Mouse (Mus musculus): ENCODE data around the gene Fgfrl1. TPM values are rescaled to one million over a fixed set of nuclear protein-coding genes. Genes with fewer than 3 reads are reported as not detected.
"Not testable (repeated sequence)": the region's sequence is repeated elsewhere in the genome, so short reads cannot be mapped to it uniquely, and the experiment has no call there.

Gene Fgfrl1
- polyA plus RNA-seq, 1 experiment = 93.3 TPM

DNA sequence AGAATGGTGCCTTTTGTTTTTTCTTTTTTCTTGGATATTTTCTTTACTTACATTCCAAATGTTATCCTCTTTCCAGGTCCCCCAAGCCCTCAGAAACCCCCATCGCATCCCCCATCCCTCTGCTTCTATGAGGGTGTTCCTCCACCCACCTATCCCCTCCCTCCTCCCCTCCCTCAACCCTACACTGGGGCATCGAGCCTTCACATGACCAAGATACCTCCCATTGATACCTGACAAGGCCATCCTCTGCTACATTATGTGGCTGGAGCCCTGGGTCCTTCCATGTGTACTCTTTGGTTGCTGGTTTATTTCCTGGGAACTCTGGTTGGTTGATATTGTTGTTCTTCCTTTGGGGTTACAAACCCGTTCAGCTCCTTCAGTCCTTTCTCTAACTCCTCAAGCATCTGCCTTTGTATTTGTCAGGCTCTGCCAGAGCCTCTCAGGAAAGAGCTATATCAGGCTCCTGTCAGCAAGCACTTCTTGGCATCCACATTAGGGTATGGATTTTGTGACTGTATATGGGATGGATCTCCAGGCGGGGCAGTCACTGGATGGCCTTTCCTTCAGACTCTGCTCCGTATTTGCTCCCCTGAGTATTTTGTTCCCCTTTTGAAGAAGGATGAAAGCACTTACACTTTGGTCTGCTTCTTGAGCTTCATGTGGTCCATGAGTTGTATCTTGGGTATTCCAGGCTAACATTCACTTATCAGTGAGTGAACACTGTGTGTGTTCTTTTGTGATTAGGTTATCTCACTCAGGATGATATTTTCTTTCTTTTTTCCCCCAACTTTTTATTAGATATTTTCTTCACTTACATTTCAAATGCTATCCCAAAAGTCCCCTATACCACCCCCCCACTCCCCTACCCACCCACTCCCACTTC lies 58.4 kb downstream of the Fgfrl1 start:
- TF ChIP-seq REST (IDR thresholded peaks at IDR 0.05; ENCODE audit: insufficient read depth, insufficient read length) (no peak), MYOD1 (IDR thresholded peaks at IDR 0.05; ENCODE audit: control insufficient read depth in 1 of 3, insufficient read length in 2 of 3, low read depth in 2 of 3) (no peak), MYOG (IDR thresholded peaks at IDR 0.05; ENCODE audit: control insufficient read depth in 1 of 3, insufficient read depth in 1 of 3, insufficient read length in 2 of 3, low read depth in 2 of 3) (no peak)
- H3K79me2 ChIP-seq (ENCODE audit: control insufficient read depth, insufficient read depth) = no peaks in the 10 kb centered on the region
- no peaks in the 10 kb centered on the region for H3K27me3 ChIP-seq (ENCODE audit: control insufficient read depth, insufficient read depth, insufficient read length)
- H3K36me3 ChIP-seq (ENCODE audit: control insufficient read depth, insufficient read depth) = no peaks in the 10 kb centered on the region
- H3K4me3 ChIP-seq = no peak overlapping the region
- H3K4me2 ChIP-seq (ENCODE audit: low read depth) = no peak overlapping the region
- no peak overlapping the region for H3ac ChIP-seq (ENCODE audit: control insufficient read depth, insufficient read length)

- not testable (repeated sequence) for H3ac ChIP-seq (ENCODE audit: control insufficient read depth, insufficient read length); H3K27me3 ChIP-seq (ENCODE audit: control insufficient read depth, insufficient read depth, insufficient read length); H3K79me2 ChIP-seq (ENCODE audit: control insufficient read depth, insufficient read depth); H3K4me2 ChIP-seq (ENCODE audit: low read depth); H3K4me3 ChIP-seq; H3K36me3 ChIP-seq (ENCODE audit: control insufficient read depth, insufficient read depth)
Observed at GRCm38 (mm10) chr5:108751258-108751657, 59.1 kb downstream of the Fgfrl1 start.

Other genes starting within 250 kb of the Fgfrl1 start
- 17.1 TPM for gene Mfsd7a, start 243.5 kb upstream of the Fgfrl1 start, polyA plus RNA-seq (2012; fragmentation: generic; extraction: Trizol)
- gene Pcgf3, start 231.2 kb upstream of the Fgfrl1 start, polyA plus RNA-seq (2012; fragmentation: generic; extraction: Trizol) = 19.7 TPM
- not detected for gene Cplx1, start 142.4 kb upstream of the Fgfrl1 start, polyA plus RNA-seq (2012; fragmentation: generic; extraction: Trizol)
- 46.1 TPM for gene Gak, start 62.6 kb upstream of the Fgfrl1 start, polyA plus RNA-seq (2012; fragmentation: generic; extraction: Trizol)
- 15.1 TPM for gene Tmem175, start 62.6 kb upstream of the Fgfrl1 start, polyA plus RNA-seq (2012; fragmentation: generic; extraction: Trizol)
- gene Idua, start 32.1 kb upstream of the Fgfrl1 start, polyA plus RNA-seq (2012; fragmentation: generic; extraction: Trizol) = 4.3 TPM
- 4.3 TPM for gene Dgkq, start 22.7 kb upstream of the Fgfrl1 start, polyA plus RNA-seq (2012; fragmentation: generic; extraction: Trizol)
- gene Slc26a1, start 16.8 kb upstream of the Fgfrl1 start, polyA plus RNA-seq (2012; fragmentation: generic; extraction: Trizol) = 0.13 TPM
- gene Rnf212, start 82.6 kb downstream of the Fgfrl1 start, polyA plus RNA-seq (2012; fragmentation: generic; extraction: Trizol) = not detected
- not detected for gene Tmed11, start 103.0 kb downstream of the Fgfrl1 start, polyA plus RNA-seq (2012; fragmentation: generic; extraction: Trizol)
- not detected for gene Vmn2r8, start 116.5 kb downstream of the Fgfrl1 start, polyA plus RNA-seq (2012; fragmentation: generic; extraction: Trizol)
- not detected for gene Vmn2r9, start 160.2 kb downstream of the Fgfrl1 start, polyA plus RNA-seq (2012; fragmentation: generic; extraction: Trizol)

All from myocyte (in vitro differentiated cells).